Mouse (Mus musculus): Measurements from ENCODE around the gene Wnt1.
"Not testable (repeated sequence)": the region's sequence is repeated elsewhere in the genome, so short reads cannot be mapped to it uniquely, and the experiment has no call there.

Wnt1 gene

GRCm38 (mm10) chr15:98806809-98807770 lies 17.4 kb downstream of the Wnt1 start:
- DNase-seq, result peak in 1 of 2 experiments; percentile 32

DNA sequence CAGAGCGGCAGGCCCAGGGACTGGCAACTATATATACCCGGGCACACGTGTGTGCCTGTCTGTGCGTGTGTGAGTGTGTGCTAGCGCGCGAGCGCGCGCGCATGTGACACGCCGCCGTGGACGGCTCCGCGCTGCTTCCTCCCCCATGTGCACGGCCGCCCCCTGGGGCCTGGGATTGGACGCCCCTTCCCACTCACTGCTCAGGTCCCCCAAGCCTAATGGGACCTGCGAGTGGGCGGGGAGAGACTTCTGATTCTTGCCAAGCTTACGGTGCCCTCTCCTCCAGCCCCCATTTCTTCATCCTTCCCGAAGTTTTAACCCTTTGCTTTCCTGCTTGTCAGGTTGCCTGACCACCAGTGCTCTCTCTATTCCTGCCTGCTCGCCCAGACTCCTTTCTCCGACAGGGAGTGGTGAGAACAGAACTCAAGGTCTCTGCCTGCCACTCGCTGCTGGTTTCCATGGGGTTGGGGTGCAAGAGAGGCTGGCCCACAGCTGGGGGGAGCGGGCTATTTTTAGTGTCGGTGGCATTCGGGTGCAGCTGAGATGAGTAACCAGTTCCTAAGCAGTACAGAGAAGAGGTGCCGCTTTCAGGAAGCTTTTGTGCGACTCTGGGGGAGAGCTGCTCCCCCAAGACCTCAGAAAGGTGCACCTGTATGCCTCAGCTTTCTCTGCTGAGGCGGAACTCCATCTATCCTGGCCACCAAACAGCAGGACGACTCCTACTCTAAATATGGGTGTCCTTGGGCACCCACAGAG lies 18.4 kb downstream of the Wnt1 start:
- DNase-seq, result peak in 1 of 2 experiments; percentile 12

- no peak for DNase-seq
These were observed 19.0 kb downstream of the Wnt1 start for GRCm38 (mm10) chr15:98808651-98809134.

DNA sequence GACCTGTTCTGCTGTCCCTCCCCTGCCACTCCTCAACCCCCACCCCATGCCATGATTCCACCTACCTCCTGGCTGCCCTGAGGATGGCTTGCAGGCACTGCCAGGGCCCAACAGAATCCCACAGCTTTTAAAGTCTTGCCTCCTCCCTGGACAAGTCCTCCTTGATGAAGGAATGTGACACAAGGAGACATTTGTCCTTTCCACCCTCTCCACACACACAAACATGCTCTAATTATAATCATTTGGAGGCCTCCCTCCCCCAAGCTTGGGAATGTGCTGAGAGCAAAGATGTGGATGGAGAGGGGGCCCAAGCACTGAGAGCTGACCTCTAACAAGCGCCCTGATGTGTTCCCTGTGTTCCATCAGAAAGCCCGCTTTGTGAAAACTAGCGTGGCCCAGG lies 19.7 kb downstream of the Wnt1 start, which contains the start of gene Ddn:
Gene Ddn (minus strand): TSS at position 101 of the 400 bp plus-strand sequence.
- DNase-seq, result no peak

GRCm38 (mm10) chr15:98810212-98810611 lies 20.6 kb downstream of the Wnt1 start:
- DNase-seq, result not testable (repeated sequence)

DNA sequence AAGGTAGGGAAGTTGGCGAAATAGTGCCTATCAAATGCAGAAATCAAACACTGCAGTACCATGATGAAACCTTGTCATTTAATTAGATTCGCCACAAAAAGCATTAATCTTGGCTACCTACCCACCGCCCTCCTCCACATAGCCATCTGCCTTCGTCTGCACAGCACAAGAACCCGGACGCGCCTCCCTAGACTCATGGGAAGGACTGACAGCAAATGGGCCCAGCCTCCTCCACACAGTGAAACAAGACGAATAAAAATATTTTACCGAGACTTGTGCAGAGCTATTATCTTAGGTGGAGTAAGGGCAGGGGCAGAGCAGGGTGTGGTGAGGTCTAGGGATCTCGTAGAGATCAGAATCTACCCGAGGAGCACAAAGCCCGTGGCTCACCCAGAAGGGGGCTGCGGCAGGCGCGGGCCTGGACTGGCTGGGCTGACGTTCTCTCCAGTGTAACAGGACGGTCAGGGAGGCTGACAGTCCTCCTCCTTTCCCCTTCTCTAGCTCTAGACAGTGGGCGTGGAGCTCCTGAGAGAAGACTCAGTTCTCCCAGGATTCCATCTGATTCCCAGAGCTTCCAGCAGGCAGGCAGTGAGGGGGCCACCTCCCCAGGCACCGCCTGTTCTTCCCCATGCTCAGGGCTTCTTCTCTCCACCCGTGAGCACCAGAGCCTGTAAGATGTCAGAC lies 23.2 kb downstream of the Wnt1 start:
- no peak for DNase-seq

DNA sequence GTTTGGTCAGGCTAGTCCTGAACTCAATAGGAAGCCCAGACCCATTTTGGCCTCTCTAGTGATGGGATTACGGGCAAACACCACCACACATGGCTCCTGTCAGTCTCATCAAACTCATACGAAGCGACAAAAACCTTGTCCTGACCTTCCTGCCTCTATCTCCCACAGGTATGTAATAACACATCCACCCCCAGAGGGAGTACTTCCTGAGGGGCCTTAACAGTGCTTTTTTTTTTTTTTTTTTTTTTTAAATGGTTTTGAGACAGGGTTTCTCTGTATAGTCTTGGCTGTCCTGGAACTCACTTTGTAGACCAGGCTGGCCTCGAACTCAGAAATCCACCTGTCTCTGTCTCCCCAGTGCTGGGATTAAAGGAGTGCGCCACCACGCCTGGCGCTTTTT lies 28.5 kb downstream of the Wnt1 start:
- no peak for DNase-seq

GRCm38 (mm10) chr15:98820937-98821336 lies 31.3 kb downstream of the Wnt1 start:
- no peak for DNase-seq

GRCm38 (mm10) chr15:98821403-98821802 lies 31.7 kb downstream of the Wnt1 start:
- no peak for DNase-seq

GRCm38 (mm10) chr15:98822147-98822546 lies 32.5 kb downstream of the Wnt1 start:
- no peak for DNase-seq

DNA sequence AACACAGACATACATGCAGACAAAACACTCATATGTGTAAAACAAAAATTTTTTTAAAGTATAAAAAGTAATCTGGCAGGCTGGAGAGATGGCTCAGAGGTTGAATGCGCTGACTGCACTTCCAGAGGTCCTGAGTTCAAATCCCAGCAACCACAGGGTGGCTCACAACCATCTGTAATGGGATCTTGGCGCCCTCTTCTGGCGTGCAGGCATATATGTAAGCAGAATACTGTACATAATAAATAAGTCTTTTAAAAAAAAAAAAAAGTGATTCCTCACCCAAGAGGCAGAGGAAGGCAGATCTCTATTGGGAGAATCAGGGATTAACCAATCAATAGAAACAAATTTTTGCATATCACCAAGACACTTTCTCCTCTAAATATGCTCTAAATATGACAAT lies 33.8 kb downstream of the Wnt1 start:
- no peak for DNase-seq

- DNase-seq, result no peak
These were observed 38.0 kb downstream of the Wnt1 start for GRCm38 (mm10) chr15:98827611-98828011.

GRCm38 (mm10) chr15:98830736-98831683 lies 41.4 kb downstream of the Wnt1 start, which contains the start of gene Prkag1:
TSS of gene Prkag1 (minus strand) at chr15:98831521.
- DNase-seq, result peak; percentile 97 to 98

DNA sequence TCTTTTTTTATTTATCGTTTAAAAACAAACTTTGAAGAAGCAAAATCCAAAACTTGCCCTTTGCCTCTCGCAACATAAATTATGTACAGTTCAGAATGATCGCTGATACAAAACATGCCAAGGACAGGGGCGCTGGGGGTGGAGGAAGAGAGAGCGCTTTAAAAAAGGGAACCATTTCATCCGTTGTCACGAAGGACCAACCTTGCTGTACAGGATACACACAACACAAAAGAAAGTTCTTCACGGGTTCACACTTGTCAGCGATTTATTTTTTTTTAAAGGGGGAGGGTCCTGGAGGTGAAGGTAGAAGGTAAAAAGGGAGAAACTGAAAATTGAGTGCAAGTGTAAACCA lies 42.0 kb downstream of the Wnt1 start:
- DNase-seq, result no peak

DNA sequence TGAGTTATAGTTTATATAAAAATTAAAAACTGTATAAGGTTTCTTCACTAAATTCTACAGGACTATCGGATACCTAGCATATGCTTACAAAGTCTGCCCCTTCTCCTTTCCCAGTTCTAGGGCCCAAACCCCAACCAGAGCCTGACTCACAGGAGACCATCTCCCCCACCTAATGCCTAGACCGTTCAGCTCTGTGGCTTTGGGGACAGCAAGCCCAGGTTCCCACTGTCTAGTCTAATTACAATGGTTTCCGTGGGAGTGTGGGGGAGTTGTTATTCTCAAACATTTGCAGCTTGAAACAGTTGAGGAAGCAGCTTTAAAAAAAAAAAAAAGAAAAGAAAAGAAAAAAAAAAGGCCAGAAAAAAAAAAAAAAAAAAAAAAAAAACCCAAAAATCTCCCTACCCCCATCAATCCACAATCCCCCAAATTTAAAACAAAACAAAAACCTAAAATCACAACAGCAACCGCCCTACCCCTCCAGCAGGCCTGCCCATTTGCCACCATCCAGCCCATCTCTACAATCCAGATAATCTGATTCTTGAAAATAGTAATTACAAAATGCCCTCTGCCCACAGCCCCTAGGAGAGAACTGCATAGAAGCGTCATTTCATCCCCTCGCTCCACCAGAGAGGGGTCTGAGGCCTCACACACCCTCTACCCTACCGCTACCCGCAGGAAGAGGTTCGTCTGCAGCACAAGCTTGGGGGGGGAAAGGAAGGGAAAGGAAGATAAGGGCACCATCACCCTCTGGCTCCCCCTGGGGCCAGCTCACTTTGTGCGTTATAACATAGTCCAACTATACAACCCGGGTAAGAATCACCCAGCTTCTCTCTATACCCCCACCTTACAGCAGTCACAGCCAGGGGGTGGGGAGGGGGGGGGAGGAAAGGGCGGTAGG lies 42.8 kb downstream of the Wnt1 start:
- no peak for DNase-seq

- DNase-seq, result no peak
These were observed 43.6 kb downstream of the Wnt1 start for GRCm38 (mm10) chr15:98833281-98833680.

- DNase-seq, result no peak
These were observed 44.4 kb downstream of the Wnt1 start for GRCm38 (mm10) chr15:98834059-98834458.

DNA sequence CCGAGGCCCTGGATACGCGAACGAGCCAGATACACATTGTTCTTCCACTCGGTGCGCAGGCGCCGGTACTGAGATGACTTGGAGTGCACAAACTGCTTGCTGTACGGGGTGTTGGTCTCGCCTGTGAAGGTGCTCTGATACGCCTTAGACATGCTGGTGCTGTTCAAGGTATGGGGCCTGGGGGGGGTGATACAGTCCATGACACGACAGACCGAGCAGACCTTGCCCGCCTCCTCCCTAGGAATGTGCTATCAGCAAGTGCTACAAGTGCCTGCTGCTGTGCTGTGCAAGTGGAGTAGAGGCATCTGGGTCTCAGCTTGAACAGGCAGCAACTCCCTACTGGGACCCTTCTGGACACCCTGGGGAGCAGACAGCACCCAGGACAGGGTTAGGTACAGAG lies 45.6 kb downstream of the Wnt1 start:
- DNase-seq, result no peak

DNA sequence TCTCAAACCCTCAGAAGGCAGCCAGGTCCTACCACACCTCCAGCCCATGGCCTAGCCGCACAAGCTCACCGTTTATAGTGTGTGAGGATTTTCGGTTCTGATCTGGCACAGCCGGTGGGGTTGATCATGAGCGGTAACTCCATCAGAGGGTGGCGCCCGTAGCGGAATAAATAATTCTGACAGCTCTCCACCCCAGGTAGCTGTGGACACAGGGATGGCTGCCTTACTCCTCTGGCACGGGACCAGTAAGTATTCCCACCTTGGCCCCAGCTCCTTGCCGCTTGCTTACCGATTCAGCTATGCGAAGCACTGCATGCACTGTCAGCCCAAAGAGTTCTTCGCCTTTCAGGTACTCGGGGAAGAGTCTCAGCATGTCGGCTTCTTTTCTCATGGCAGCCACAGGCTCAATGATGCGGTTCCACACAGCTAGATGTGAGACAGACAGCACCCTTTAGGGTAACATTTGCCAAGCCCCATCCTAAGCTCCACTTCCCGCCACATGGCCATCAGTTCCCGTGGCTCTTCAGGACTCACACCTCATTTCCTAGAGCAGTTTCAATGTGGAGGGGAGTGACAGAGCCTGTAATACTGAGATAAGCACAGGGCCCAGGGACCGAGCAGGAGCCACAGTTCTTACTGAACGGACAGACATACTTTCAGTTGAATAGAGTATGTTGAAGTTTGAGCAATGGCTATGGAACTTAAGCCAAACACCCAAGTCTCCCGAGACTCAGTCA lies 47.5 kb downstream of the Wnt1 start:
- no peak for DNase-seq

DNA sequence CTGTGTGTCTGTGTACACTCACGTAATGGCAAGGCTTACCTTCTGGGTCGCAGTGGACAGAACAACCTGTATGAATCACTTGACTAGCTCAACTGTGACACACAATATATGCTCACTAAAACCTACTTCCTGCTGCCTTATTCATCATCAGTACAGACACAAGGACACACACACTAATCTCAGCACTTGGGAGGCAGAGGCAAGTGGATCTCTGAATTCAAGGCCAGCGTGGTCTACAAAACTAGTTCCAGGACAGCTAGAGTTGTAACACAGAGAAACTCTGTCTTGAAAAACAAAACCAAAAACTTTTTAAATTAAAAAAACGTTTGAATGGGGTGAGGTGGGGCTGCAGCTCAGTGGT lies 48.1 kb downstream of the Wnt1 start:
- DNase-seq, result no peak
